Mouse (Mus musculus): ENCODE measurements around the gene Adarb1.

Gene Adarb1

DNA sequence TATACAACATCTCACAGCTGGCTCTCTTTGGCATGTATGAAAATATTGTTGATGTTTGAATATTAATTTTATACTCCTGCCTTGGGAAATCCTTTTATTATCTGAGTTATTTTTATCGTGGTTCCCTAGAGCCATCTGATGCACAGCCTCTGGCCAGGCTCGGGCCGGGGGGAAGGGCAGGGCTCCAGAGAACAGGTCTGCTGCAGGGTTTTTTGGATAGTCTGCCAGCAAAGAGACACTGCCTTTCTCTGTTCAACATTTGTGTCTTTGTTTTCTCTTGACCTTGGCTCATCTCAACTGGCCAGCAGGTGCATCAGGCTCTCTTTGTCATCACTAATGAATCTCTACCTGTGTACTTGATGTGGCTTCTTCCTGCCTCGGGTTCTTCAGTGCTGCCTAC is 32.3 kb downstream of the Adarb1 start:
- no peak for DNase-seq (ENCODE audit: low read depth in 2 of 2, low spot score in 2 of 2)

GRCm38 (mm10) chr10:77383045-77383444 is 35.0 kb downstream of the Adarb1 start:
- no peak for DNase-seq (ENCODE audit: low read depth in 2 of 2, low spot score in 2 of 2)

DNA sequence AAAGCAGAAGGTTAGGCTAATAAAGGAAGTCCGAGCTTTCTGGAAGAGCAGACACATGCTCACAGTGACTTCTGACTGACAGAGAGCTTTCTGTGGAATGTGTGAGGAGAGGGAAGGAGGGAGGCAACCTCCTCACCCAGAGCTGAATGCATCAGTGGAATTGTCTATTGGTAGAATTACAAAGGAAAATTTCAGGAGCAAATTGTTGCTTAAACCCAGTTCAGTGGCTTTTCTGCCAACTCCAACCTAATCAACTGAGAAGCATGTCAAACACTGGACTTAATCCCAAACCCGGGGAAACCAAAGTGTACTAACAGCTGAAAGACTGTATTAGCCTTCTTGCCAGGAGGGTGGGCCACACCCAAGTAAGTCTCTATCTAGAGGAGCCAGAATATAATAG is 36.9 kb downstream of the Adarb1 start:
- DNase-seq (ENCODE audit: low read depth in 2 of 2, low spot score in 2 of 2): no peak

- DNase-seq (ENCODE audit: low read depth in 2 of 2, low spot score in 2 of 2): no peak
Measured at GRCm38 (mm10) chr10:77380716-77381115, 37.4 kb downstream of the Adarb1 start.

GRCm38 (mm10) chr10:77379199-77379598 is 38.9 kb downstream of the Adarb1 start:
- DNase-seq (ENCODE audit: low read depth in 2 of 2, low spot score in 2 of 2): no peak

- DNase-seq (ENCODE audit: low read depth in 2 of 2, low spot score in 2 of 2): no peak
Measured at GRCm38 (mm10) chr10:77376056-77376455, 42.0 kb downstream of the Adarb1 start.

- DNase-seq (ENCODE audit: low read depth in 2 of 2, low spot score in 2 of 2): no peak
Measured at GRCm38 (mm10) chr10:77374948-77375347, 43.1 kb downstream of the Adarb1 start.

DNA sequence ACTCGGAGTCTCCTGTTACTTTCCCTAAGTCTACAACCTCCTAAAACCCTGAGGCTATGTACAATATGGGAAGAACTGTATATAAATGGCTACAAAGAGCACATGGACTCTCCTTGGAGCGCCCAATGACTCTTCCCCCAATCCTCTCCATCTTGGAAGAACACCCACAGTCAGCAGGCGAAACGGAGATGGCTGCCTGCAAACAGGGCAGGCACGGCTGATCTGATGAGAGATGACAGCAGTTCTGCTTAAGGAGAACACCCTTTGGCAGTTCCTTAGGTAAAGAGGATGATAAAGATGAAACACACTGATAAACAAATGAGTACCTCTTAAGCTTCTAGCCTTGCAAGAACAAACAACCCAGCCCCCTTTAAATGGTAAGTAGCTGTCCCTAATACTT is 43.7 kb downstream of the Adarb1 start:
- no peak for DNase-seq (ENCODE audit: low read depth in 2 of 2, low spot score in 2 of 2)

GRCm38 (mm10) chr10:77370129-77370528 is 47.9 kb downstream of the Adarb1 start:
- no peak for DNase-seq (ENCODE audit: low read depth in 2 of 2, low spot score in 2 of 2)

GRCm38 (mm10) chr10:77367973-77368372 is 50.1 kb downstream of the Adarb1 start:
- DNase-seq (ENCODE audit: low read depth in 2 of 2, low spot score in 2 of 2): no peak

- peak in 1 of 2 experiments; percentile 19 for DNase-seq (ENCODE audit: low read depth in 2 of 2, low spot score in 2 of 2)
Measured at GRCm38 (mm10) chr10:77366959-77367358, 51.1 kb downstream of the Adarb1 start.

DNA sequence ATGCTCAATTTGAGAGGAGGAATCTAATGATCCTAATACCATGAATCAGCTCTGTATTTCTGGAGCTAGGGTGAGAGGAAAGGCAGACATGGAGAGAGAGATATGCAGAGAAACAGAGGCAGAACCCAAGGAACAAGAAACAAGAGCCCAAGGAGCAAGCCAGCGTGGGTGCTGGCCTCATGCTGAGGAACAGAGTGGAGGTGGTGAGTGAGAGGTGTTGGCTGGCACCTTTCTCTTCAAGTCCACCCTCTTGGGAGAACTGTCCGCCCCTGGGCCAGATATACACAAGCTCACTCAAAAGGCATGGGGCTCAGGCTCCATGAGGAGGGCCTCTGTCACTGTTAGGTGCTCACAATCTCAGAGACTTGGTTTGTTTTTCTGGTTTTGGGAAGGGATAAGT is 52.9 kb downstream of the Adarb1 start:
- DNase-seq (ENCODE audit: low read depth in 2 of 2, low spot score in 2 of 2): no peak

GRCm38 (mm10) chr10:77360486-77360885 is 57.6 kb downstream of the Adarb1 start:
- no peak for DNase-seq (ENCODE audit: low read depth in 2 of 2, low spot score in 2 of 2)

- DNase-seq (ENCODE audit: low read depth in 2 of 2, low spot score in 2 of 2): no peak
Measured at GRCm38 (mm10) chr10:77357957-77358356, 60.1 kb downstream of the Adarb1 start.

DNA sequence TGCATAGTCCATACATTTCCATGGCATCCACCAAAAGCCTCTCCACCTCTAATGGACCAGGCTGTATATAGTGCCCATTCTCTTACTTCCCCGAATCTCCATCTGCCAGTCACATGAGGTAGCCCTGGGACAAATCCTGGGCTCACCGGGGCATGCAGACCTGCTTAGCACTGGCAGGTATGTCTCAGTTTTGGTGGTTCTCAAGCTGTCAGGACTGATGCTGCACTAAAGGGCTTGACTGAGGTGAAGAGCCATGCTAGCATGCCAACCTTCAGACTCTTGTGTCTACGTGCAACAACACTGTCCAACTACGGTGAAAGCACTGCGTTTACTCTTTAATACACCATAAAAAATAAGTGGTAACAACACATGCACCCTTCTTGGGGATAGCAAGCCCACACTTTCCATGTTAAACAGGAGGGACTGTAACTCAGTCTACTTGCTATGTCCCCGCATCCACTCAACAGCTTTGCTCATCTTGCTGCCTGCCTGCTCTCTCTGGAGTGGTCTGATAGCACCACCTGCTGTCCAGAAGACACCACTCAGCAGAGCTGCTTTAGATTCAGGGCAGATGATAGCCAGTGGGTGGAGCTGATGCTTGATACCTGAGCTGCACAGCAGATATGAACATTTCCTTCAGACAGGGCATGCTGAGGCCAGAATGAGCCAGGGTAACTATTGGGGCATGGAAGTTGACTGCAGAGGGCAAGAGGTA is 64.9 kb downstream of the Adarb1 start:
- DNase-seq (ENCODE audit: low read depth in 2 of 2, low spot score in 2 of 2): peak in 1 of 2 experiments; percentile 6

DNA sequence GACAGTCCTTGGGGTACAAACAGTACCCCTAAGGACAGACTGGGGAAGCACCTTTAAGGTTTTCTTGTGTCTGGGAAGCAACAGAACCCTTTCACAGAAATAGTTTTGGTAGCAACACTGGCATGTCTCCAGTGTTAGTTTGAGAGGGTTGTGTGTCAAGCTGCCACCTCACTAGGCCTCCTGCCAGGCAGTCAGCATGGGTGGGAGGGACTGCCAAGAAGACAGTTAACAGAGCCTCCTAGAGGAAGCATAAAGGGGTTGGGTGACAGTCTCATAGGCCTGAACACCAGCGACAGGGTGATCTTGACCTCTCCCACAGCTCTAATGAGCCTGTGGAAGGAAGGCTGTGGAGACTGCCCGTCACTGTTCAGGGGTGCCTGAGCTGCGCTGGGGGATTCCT is 75.2 kb downstream of the Adarb1 start:
- DNase-seq (ENCODE audit: low read depth in 2 of 2, low spot score in 2 of 2): no peak

DNA sequence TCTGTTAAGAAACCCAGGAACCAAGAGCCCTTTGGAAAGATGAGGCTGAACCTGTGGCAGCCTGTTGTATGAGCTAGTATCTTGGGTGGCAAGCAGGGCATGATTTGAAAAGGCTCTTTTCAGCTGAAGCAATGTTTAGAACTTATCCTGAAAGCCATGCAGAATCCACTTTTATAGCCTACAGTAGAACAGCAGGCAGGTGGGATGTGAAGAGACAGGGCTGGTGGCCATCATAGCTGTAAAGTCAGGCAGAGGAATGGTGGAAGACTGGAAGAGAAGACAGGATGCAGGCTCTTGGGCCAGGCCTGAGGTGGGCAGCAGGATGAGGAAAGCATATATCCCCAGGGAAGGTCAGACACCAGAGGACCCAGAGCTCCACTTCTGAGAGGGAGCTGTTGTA is 76.4 kb downstream of the Adarb1 start:
- DNase-seq (ENCODE audit: low read depth in 2 of 2, low spot score in 2 of 2): no peak

- no peak for DNase-seq (ENCODE audit: low read depth in 2 of 2, low spot score in 2 of 2)
Measured at GRCm38 (mm10) chr10:77341059-77341458, 77.0 kb downstream of the Adarb1 start.

DNA sequence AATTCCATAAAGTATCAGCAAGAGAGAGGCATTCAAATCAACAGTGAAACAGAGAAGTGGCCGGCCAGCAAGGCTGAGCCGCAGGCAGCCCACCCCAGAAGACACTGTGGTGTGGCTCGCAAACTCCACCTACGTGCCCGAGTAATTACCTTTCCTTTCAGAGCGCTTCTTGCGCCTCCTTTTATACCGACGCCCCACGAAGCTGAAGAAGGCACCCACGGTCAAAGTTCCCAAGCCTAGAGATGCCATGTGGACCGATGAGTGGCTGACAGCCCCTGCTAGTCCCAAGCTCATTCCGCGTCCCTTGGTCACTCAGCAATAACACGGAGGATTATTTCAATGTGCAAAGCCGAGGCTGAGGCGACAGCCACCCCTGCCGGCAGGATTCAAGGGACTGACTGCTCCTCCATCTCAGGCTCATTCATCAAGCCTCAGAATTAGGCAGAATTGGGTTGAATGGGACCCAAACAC is 78.2 kb downstream of the Adarb1 start:
- no peak for DNase-seq (ENCODE audit: low read depth in 2 of 2, low spot score in 2 of 2)

DNA sequence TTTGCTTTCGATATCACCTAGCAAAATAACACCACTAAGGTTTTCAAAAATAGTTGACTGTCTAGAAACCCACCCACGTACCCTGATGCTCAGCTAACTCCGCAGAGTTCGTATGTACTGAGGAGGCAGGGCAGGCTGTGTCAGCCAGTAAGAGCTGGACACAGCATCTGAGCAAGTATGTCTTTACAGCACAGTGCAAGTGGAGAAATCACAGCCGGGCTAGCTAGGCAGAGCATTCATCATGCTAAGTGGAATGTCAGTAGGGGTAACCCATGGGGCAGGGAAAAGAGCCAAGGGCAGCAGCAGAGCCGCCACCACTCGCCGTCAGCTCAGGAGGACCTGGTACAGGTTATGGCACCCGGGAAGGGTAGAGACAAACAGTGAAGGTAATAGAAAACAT is 84.6 kb downstream of the Adarb1 start:
- no peak for DNase-seq (ENCODE audit: low read depth in 2 of 2, low spot score in 2 of 2)

GRCm38 (mm10) chr10:77329446-77330094 is 88.5 kb downstream of the Adarb1 start:
- DNase-seq (ENCODE audit: low read depth in 2 of 2, low spot score in 2 of 2): no peak

GRCm38 (mm10) chr10:77324716-77325115 is 93.4 kb downstream of the Adarb1 start:
- no peak for DNase-seq (ENCODE audit: low read depth in 2 of 2, low spot score in 2 of 2)

- no peak for DNase-seq (ENCODE audit: low read depth in 2 of 2, low spot score in 2 of 2)
Measured at GRCm38 (mm10) chr10:77321611-77322010, 96.5 kb downstream of the Adarb1 start.

Measured in CD8-positive naive resting alpha-beta T cell, adult 2 months (primary cell).